Mouse (Mus musculus): Measurements from ENCODE around the gene Olfr372. TPM values are rescaled to one million over a fixed set of nuclear protein-coding genes. Genes with fewer than 3 reads are reported as not detected.
"Not testable (repeated sequence)": the region's sequence is repeated elsewhere in the genome, so short reads cannot be mapped to it uniquely, and the experiment has no call there.

Gene Olfr372
- not detected for total RNA-seq (2022)

GRCm38 (mm10) chr8:72040918-72041317, at the start of gene Olfr372:
TSS of gene Olfr372 (plus strand) at chr8:72041218.
- DNase-seq (ENCODE audit: low spot score in 2 of 2) = not testable (repeated sequence)

DNA sequence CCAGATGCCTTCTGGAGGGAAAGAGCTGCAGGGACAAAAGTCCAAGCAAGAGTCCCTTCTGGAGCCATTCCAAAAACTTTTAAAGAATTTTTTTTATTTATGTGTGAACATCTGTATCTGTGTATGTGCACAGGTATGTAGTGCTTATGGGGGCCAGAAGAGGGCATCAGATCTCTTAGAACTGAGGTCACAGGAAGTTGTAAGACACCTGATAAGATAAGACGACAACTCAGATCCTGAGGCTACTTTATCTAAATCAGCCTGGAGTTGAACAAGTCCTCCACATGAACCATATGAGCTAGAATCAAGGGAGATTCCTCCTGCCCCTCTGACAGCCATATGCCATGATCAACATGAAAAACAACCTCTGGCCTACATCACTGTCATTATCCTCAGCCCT, 41.6 kb upstream of the Olfr372 start:
- DNase-seq (ENCODE audit: low spot score in 2 of 2) = no peak

DNA sequence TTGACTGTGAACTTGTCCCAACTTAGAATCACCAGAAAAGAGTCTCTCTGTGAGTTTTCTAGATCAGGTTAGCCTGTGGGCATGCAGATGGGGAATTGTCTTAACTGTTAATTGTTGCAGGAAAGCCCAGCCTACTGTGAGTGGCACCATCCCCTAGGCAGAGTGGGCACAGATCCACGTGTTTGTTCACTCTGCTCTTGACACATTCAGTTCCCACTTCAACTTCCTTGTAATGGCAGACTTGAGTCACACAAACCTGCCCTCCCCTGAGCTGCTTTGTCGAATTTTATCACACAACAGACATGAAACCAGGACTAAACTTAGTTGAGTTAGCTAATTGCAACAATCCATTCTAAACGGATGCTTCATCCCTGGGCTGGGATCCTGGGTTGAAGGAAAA, 40.8 kb upstream of the Olfr372 start:
- DNase-seq (ENCODE audit: low spot score in 2 of 2) = no peak

DNA sequence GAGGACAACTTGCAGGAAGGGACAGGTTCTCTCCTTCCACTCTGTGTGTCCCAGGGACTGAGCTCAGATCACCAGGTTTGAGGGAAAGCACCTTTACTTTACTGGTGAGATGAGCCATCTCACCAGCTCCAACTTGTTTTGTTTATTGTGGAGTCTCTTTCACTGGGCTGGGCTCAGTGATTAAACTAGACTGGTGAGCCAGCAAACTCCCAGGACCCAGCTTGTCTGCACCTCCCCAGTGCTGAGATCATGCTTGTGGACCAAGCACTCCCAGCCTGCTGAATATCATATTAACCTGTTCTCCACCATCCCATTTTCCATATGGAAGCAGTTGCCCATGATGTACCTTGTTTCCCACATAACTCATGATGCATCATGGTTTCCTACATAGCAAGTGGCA, 38.1 kb upstream of the Olfr372 start:
- DNase-seq (ENCODE audit: low spot score in 2 of 2) = no peak

DNA sequence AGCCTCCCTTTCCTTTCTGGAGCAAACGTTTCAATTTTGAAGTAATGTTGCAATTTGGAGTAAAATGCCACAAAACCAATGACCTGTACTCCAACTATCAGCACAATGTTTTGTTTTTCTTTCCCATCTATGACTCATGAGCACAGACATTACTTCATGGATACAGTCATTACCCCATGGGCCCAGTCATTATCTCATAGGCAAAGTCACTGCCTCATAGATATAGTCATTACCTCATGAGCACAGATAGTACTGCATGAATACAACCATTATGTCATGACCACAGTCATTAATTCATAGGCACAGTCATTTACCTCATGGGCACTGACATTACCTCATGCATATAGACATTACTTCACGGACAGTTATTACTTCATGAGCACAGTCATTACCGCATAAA, 35.1 kb upstream of the Olfr372 start:
- DNase-seq (ENCODE audit: low spot score in 2 of 2) = no peak

- DNase-seq (ENCODE audit: low spot score in 2 of 2) = no peak
Measured at GRCm38 (mm10) chr8:72006763-72007162, 34.3 kb upstream of the Olfr372 start.

- no peak for DNase-seq (ENCODE audit: low spot score in 2 of 2)
Measured at GRCm38 (mm10) chr8:72008134-72008641, 32.8 kb upstream of the Olfr372 start.

GRCm38 (mm10) chr8:72009473-72009872, 31.5 kb upstream of the Olfr372 start, which contains the start of gene Cyp4f18:
TSS of gene Cyp4f18 (minus strand) at chr8:72009626.
- no peak for DNase-seq (ENCODE audit: low spot score in 2 of 2)

GRCm38 (mm10) chr8:72013506-72014228, 27.4 kb upstream of the Olfr372 start:
- DNase-seq (ENCODE audit: low spot score in 2 of 2) = not testable (repeated sequence)

- not testable (repeated sequence) for DNase-seq (ENCODE audit: low spot score in 2 of 2)
Measured at GRCm38 (mm10) chr8:72017339-72017738, 23.7 kb upstream of the Olfr372 start.

- peak; percentile 10 to 18 for DNase-seq (ENCODE audit: low spot score in 2 of 2)
Measured at GRCm38 (mm10) chr8:72018141-72018540, 22.9 kb upstream of the Olfr372 start.

- DNase-seq (ENCODE audit: low spot score in 2 of 2) = not testable (repeated sequence)
Measured at GRCm38 (mm10) chr8:72019022-72019421, 22.0 kb upstream of the Olfr372 start.

GRCm38 (mm10) chr8:72019816-72020215, 21.2 kb upstream of the Olfr372 start:
- DNase-seq (ENCODE audit: low spot score in 2 of 2) = no peak

GRCm38 (mm10) chr8:72024886-72025285, 16.1 kb upstream of the Olfr372 start:
- DNase-seq (ENCODE audit: low spot score in 2 of 2) = peak in 1 of 2 experiments; percentile 53

DNA sequence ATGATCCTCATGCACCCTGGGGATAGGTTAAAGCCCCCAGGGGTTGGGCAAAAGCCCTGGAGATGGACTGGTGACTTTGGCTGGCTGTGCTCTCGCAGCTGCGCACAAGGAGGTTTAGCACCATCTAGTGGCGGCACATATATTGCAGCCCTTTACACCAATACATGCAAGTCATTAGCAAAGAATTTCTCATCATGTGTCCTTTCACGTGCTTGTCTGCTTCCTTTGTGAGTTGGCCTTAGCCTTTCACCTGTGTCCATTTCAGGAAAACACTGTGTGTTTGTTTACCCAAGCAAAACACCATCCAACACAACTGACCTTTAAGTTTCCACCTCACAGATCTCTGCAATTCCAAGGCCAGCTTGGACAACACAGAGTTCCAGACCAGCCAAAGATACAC, 8.1 kb upstream of the Olfr372 start:
- peak; percentile 14 to 62 for DNase-seq (ENCODE audit: low spot score in 2 of 2)

DNA sequence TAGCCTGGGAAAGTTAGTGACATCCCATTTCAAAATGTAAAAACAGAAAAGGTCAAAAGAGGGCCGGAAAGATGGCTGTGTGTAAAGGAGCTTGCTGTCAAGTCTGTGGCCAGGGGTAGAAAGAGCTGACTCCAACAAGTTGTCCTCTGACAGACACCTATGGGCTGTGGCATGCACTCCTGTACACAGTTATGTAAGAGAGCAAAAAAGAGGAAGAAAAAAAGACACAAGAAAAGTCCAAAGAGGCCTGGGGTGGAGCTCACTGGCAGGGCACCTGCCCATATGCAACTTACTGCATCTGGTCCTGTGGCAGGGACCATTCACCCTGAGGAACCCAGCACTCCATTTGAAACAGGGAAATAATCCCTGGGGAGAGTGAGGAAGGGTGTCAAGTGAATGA, 1.5 kb downstream of the Olfr372 start:
- DNase-seq (ENCODE audit: low spot score in 2 of 2) = no peak

DNA sequence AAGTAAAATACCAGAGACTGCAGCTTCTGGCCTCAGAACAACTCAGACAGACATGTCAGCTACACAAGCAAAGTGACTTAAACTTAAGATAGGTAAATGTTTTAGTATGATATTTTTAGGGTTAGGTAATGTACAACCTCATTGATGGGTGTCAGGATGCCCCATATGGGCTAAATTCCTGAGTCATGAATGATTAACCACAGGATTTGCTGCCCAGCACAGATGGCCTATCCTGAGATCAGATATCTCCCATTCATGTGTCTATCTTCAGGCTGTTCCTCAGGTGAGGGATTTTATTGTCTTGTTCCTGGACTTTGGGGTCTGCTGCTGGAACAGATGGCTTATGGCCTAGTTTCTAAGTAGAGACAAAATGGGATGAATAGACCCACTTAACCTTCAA, 13.6 kb downstream of the Olfr372 start:
- not testable (repeated sequence) for DNase-seq (ENCODE audit: low spot score in 2 of 2)

GRCm38 (mm10) chr8:72057643-72058042, 16.6 kb downstream of the Olfr372 start:
- DNase-seq (ENCODE audit: low spot score in 2 of 2) = not testable (repeated sequence)

DNA sequence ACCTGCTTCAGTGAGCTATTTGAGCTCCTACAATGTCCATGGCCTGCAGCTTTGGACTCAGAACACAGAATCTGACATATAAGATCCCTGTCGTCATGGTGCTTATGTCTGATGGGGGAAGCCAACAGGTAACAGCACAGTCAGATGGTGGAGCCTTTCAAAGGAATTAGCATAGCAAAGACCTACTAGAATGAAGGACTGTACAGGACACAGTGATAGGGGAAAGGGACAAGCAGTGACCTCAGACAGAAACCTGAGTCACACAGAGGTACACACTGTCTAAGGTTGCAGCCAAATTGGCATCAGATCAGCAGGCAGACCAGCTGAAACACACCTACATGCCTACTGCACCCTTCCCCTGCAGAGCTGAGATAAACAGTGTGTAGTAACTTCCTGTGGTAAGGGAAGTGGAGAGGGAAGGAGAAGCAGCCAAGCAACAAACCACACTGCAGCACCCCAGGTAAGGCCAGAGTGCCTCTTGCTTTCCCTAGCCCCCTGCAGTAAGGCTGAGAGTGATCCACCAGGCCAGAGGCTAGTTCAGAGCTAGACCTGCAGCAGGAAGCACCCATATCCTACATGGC, 25.9 kb downstream of the Olfr372 start:
- not testable (repeated sequence) for DNase-seq (ENCODE audit: low spot score in 2 of 2)

DNA sequence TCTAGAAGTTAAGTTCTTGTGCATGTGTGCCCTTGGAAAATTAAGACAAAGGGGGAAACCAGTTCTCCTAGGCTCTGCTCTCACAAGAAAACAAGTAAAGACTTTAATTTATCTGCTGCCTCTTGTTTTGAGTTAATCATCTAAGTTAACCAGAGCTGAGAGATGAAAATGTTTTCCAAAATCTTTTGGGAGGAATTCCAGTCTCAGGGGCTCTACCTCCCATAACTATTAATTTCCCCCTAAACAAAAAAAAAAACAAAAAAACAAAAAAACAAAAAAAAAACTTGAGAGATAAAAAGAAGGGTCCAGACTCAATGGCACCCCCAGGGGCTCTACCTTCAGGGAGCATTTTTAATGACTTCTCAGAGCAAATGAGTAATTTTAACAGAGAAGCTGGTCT, 41.9 kb downstream of the Olfr372 start, which contains the start of gene Olfr373:
Olfr373 (plus strand) TSS at position 301 of the 400 bp plus-strand sequence.
- DNase-seq (ENCODE audit: low spot score in 2 of 2) = not testable (repeated sequence)

DNA sequence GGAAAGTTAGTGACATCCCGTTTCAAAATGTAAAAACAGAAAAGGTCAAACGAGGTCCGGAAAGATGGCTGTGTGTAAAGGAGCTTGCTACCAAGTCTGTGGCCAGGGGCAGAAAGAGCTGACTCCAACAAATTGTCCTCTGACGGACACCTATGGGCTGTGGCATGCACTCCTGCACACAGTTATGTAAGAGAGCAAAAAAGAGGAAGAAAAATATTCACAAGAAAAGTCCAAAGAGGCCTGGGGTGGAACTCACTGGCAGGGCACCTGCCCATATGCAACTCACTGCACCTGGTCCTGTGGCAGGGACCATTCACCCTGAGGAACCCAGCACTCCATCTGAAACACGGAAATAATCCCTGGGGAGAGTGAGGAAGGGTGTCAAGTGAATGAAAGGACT, 43.7 kb downstream of the Olfr372 start:
- no peak for DNase-seq (ENCODE audit: low spot score in 2 of 2)

DNA sequence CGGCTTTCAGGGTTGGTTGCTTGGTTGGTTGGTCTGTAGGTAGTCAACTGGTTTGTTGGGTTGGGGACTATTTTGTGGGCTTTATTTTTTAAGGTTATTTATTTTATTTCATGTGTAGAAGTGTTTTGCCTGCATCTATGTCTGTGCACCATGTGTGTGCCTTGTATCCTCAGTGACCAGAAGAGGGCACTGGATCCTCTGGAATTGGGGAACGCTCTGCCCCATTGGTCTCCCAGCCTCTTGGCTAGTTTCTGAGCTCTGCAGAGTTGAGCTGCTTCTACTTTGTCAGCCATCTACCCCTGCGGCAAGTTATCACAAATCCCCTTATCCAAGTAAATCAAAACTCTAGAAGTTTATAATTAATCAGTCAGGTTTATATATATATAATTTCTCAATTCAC, 46.6 kb downstream of the Olfr372 start:
- not testable (repeated sequence) for DNase-seq (ENCODE audit: low spot score in 2 of 2)

DNA sequence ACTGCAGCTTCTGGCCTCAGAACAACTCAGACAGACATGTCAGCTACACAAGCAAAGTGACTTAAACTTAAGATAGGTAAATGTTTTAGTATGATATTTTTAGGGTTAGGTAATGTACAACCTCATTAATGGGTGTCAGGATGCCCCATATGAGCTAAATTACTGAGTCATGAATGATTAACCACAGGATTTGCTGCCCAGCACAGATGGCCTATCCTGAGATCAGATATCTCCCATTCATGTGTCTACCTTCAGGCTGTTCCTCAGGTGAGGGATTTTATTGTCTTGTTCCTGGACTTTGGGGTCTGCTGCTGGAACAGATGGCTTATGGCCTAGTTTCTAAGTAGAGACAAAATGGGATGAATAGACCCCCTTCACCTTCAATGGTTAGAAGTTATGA, 55.7 kb downstream of the Olfr372 start:
- not testable (repeated sequence) for DNase-seq (ENCODE audit: low spot score in 2 of 2)
